Mouse (Mus musculus) adrenal gland, postnatal 10 days (tissue): ENCODE results near the gene Pex19. TPM values are rescaled to one million over a fixed set of nuclear protein-coding genes. Genes with fewer than 3 reads are reported as not detected.

ENCODE experiments used
- DNase-seq: peaks from one replicate; pipeline ENCODE4 v3.0.0; 2021; ENCODE audit warnings: mixed read lengths
- total RNA-seq, 2 experiments: library from RNA; stranded (reverse); gene quantifications; 2 replicates each; pipeline ENCODE4 v1.2.3; 2021

Pex19 gene
- total RNA-seq, 2 experiments from 2014 or later = 154 to 172 TPM

GRCm38 (mm10) chr1:172132319-172132718, 5.8 kb downstream of the Pex19 start:
- peak; percentile 31 for DNase-seq

GRCm38 (mm10) chr1:172133535-172133934, 7.0 kb downstream of the Pex19 start:
- DNase-seq = no peak

GRCm38 (mm10) chr1:172134072-172134471, 7.5 kb downstream of the Pex19 start:
- no peak for DNase-seq

GRCm38 (mm10) chr1:172140160-172140559, 13.6 kb downstream of the Pex19 start:
- DNase-seq = no peak

- no peak for DNase-seq
Observed at GRCm38 (mm10) chr1:172140825-172141224, 14.3 kb downstream of the Pex19 start.

- DNase-seq = no peak
Observed at GRCm38 (mm10) chr1:172141529-172141928, 15.0 kb downstream of the Pex19 start.

GRCm38 (mm10) chr1:172143570-172143969, 17.0 kb downstream of the Pex19 start:
- peak; percentile 67 for DNase-seq

- peak; percentile 99 for DNase-seq
Observed at GRCm38 (mm10) chr1:172147835-172148278, 21.3 kb downstream of the Pex19 start, which contains the start of gene Dcaf8. Gene Dcaf8, plus strand, starts transcription at chr1:172148084.

- DNase-seq = peak; percentile 72
Observed at GRCm38 (mm10) chr1:172148279-172148954, 21.9 kb downstream of the Pex19 start.

- no peak for DNase-seq
Observed at GRCm38 (mm10) chr1:172148955-172149815, 22.6 kb downstream of the Pex19 start.

GRCm38 (mm10) chr1:172154536-172154935, 28.0 kb downstream of the Pex19 start:
- no peak for DNase-seq

- no peak for DNase-seq
Observed at GRCm38 (mm10) chr1:172155518-172155917, 29.0 kb downstream of the Pex19 start.

GRCm38 (mm10) chr1:172159970-172160369, 33.4 kb downstream of the Pex19 start:
- DNase-seq = no peak

GRCm38 (mm10) chr1:172160508-172160907, 34.0 kb downstream of the Pex19 start:
- no peak for DNase-seq

GRCm38 (mm10) chr1:172162009-172162408, 35.5 kb downstream of the Pex19 start:
- DNase-seq = peak; percentile 27

- DNase-seq = no peak
Observed at GRCm38 (mm10) chr1:172162959-172163358, 36.4 kb downstream of the Pex19 start.

- no peak for DNase-seq
Observed at GRCm38 (mm10) chr1:172167911-172168310, 41.4 kb downstream of the Pex19 start.

- no peak for DNase-seq
Observed at GRCm38 (mm10) chr1:172169809-172170208, 43.3 kb downstream of the Pex19 start.

- peak; percentile 26 for DNase-seq
Observed at GRCm38 (mm10) chr1:172172381-172172780, 45.8 kb downstream of the Pex19 start.

- no peak for DNase-seq
Observed at GRCm38 (mm10) chr1:172173181-172173580, 46.6 kb downstream of the Pex19 start.

- DNase-seq = no peak
Observed at GRCm38 (mm10) chr1:172177791-172178190, 51.2 kb downstream of the Pex19 start.

GRCm38 (mm10) chr1:172179102-172179501, 52.5 kb downstream of the Pex19 start:
- DNase-seq = no peak

GRCm38 (mm10) chr1:172180881-172181280, 54.3 kb downstream of the Pex19 start:
- no peak for DNase-seq
